Mouse (Mus musculus) kidney, embryonic 14.5 days (tissue): ENCODE results near the gene Tnnc2. TPM values are rescaled to one million over a fixed set of nuclear protein-coding genes. Genes with fewer than 3 reads are reported as not detected.
A peak's percentile ranks its signal among the peaks of the same experiment; 100 is the strongest.

ENCODE experiments used
- ATAC-seq: fragments of 200-750 bp; cut with Nextera tagmentation; 2 replicates; pipeline ENCODE4 v1.8.0; 2017; ENCODE audit warnings: moderate number of reproducible peaks, mild to moderate bottlenecking, moderate TSS enrichment, moderate library complexity; ENCODE audit not compliant: low FRiP score, low TSS enrichment
- H3K27ac ChIP-seq: fragments of 300-500 bp; sonication (generic); 2 replicates; pipeline ENCODE4 v1.5.1; 2014; ENCODE audit warnings: low read depth, mild to moderate bottlenecking, low read length, moderate library complexity, mixed read lengths
- H3K27me3 ChIP-seq: fragments of 300-500 bp; sonication (generic); 2 replicates; pipeline ENCODE4 v1.6.1; 2014; ENCODE audit warnings: mild to moderate bottlenecking, low read length; ENCODE audit not compliant: control insufficient read depth, insufficient read depth
- H3K36me3 ChIP-seq: fragments of 300-500 bp; sonication (generic); 2 replicates; pipeline ENCODE4 v1.6.1; 2014; ENCODE audit warnings: low read length, mixed read lengths; ENCODE audit not compliant: control insufficient read depth, insufficient read depth
- H3K4me1 ChIP-seq: fragments of 300-500 bp; sonication (generic); 2 replicates; pipeline ENCODE4 v1.6.1; 2014; ENCODE audit warnings: low read length, mixed read lengths; ENCODE audit not compliant: control insufficient read depth, insufficient read depth
- H3K4me2 ChIP-seq: fragments of 300-500 bp; sonication (generic); replicated peaks from 2 replicates; pipeline ENCODE4 v1.6.1; 2014; ENCODE audit warnings: low read depth, mild to moderate bottlenecking, low read length
- H3K4me3 ChIP-seq: fragments of 300-500 bp; sonication (generic); 2 replicates; pipeline ENCODE4 v1.5.1; 2014; ENCODE audit warnings: mild to moderate bottlenecking, low read length
- H3K9ac ChIP-seq: fragments of 300-500 bp; sonication (generic); 2 replicates; pipeline ENCODE4 v1.6.1; 2014; ENCODE audit warnings: low read depth, mild to moderate bottlenecking, low read length, moderate library complexity
- H3K9me3 ChIP-seq: fragments of 300-500 bp; sonication (generic); 2 replicates; pipeline ENCODE4 v1.6.1; 2016; ENCODE audit warnings: low read length; ENCODE audit not compliant: control insufficient read depth
- WGBS: fragments of 180-500 bp; shearing (Covaris S2); extraction: QIAGEN DNeasy Blood & Tissue Kit; methylation state at CpG from one replicate; pipeline ENCODE4 v1.1.7; 2014; 5-methylcytosine and 5-hydroxymethylcytosine counted together
- polyA plus RNA-seq: library from polyadenylated mRNA; unstranded; fragments of >200 nt; fragmentation: Nextera tagmentation; extraction: Ambion mirVana; gene quantifications from 2 replicates; pipeline ENCODE4 v1.2.1, GENCODE M21; 2014

Gene Tnnc2
- polyA plus RNA-seq, result 1.8 and 1.9 TPM in 2 replicates

DNA sequence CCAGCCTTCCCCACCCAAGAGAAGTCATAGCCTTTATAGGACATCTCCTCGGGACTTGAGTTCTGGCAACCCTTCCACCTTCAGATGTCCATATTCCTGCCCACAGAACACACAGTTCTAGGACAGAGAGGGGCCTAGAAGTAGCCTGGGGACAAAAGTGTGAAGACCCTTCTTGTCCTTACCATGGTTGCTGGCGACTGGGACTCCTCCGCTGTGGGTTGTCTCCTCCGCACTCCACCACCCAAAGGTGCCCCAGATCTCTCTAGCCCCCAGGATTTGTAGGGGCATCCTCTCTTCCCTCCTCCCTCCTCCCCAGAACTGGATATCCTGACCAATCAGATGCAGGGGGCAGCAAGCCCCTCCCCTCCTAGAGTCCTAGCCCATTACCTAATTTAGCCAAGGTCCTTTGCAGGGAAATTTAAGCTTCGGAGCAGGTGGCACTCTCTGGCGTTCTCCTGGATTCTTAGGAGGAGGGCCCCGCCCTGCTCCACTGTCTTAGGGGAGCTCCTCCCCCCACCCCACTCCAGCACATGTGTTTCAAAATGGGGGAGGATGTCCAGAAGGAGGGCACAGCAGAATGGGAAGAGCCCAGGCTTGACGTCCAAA lies at the start of gene Tnnc2:
Tnnc2 (minus strand) TSS at position 487 of the 606 bp plus-strand sequence.
- whole genome bisulfite sequencing, result 68% methylated on average over 8 of the region's 8 CpGs
- Histone ChIP-seq H3K4me3 (no peak within 1 kb of the TSS), H3K27ac (no peak within 1 kb of the TSS), H3K27me3 (no peaks in the 10 kb centered on the region), H3K36me3 (no peaks in the 10 kb centered on the region), H3K4me2 (no peak within 1 kb of the TSS), H3K9ac (no peak within 1 kb of the TSS), H3K4me1 (peaks cover under 1% of the 10 kb centered on the region; the same call in 1 of the 2 replicates), H3K9me3 (no peaks in the 10 kb centered on the region)
- no peak for ATAC-seq

DNA sequence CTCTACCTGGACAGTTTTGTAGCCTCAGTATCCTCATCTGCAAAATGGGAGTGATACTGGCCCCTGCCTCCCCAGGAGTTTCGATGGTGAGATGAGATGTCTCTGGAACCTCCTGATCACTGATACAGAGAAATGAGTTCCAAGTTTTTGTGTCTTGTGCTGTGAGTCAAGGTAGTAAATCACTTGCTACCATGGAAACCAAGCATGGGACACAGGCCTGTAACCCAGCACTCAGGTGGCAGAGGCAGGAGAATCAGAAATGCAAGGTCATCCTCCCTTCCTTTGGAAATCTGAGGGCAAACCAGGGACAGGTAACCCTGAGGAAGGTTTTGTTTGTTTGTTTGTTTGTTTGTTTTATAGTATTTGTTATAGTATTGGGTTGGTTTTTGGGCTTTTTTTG lies 49.3 kb upstream of the Tnnc2 start:
- Histone ChIP-seq H3K4me3 (no peak overlapping the region), H3K27ac (no peak overlapping the region), H3K4me1 (peaks cover 4% of the 10 kb centered on the region; the same call in 1 of the 2 replicates), H3K36me3 (peaks cover 38% of the 10 kb centered on the region), H3K9ac (no peak overlapping the region), H3K9me3 (no peaks in the 10 kb centered on the region), H3K4me2 (no peak overlapping the region), H3K27me3 (no peaks in the 10 kb centered on the region)
- no peak for ATAC-seq
- WGBS, result 96% methylated on average over 1 of the region's 1 CpGs

GRCm38 (mm10) chr2:164828437-164828836 lies 48.7 kb upstream of the Tnnc2 start, which contains the start of gene Spata25:
Gene Spata25 (minus strand): TSS chr2:164828537.
- Histone ChIP-seq H3K9ac (no peak within 1 kb of the TSS), H3K9me3 (no peaks in the 10 kb centered on the region), H3K27me3 (no peaks in the 10 kb centered on the region), H3K4me3 (no peak within 1 kb of the TSS), H3K27ac (no peak within 1 kb of the TSS), H3K4me1 (peaks cover 10% of the 10 kb centered on the region), H3K36me3 (peaks cover 38% of the 10 kb centered on the region), H3K4me2 (no peak within 1 kb of the TSS)
- no peak for ATAC-seq
- 87% methylated on average over 6 of the region's 6 CpGs for WGBS

- H3K36me3 ChIP-seq, result peaks cover 38% of the 10 kb centered on the region
- H3K9me3 ChIP-seq, result no peaks in the 10 kb centered on the region
- no peaks in the 10 kb centered on the region for H3K27me3 ChIP-seq
- H3K4me1 ChIP-seq, result peaks cover 9% of the 10 kb centered on the region
- 93% methylated on average over 16 of the region's 16 CpGs for WGBS
- no peak overlapping the region for H3K9ac ChIP-seq
- no peak overlapping the region for H3K4me3 ChIP-seq
- H3K27ac ChIP-seq, result no peak overlapping the region
- no peak for ATAC-seq
- no peak overlapping the region for H3K4me2 ChIP-seq
These were observed 47.5 kb upstream of the Tnnc2 start for GRCm38 (mm10) chr2:164827146-164827850.

DNA sequence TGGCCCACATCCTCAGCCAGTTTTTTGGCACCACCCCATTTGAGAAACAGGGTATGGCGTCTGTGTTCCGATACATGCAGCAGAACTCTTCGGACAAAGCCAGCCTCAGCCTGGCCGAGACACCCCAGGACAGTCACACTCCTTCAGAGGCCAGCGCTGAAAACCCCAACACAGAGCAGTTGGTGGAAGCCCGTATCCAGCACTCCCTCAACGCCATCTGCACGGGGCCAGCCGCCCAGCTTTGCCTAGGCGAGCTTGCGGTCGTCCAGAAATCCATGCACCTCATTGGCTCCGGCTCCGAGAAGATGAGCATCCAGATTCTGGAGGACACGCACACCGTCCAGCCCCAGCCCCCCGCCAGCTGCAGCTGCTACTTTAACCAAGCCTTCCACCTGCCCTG lies 45.8 kb upstream of the Tnnc2 start:
- no peak for ATAC-seq
- H3K4me2 ChIP-seq, result no peak overlapping the region
- H3K27me3 ChIP-seq, result no peaks in the 10 kb centered on the region
- 97% methylated on average over 17 of the region's 17 CpGs for WGBS
- no peak overlapping the region for H3K27ac ChIP-seq
- H3K4me1 ChIP-seq, result peaks cover 8% of the 10 kb centered on the region
- H3K9me3 ChIP-seq, result no peaks in the 10 kb centered on the region
- H3K4me3 ChIP-seq, result no peak overlapping the region
- H3K36me3 ChIP-seq, result peaks cover 47% of the 10 kb centered on the region
- H3K9ac ChIP-seq, result no peak overlapping the region

GRCm38 (mm10) chr2:164823969-164824368 lies 44.2 kb upstream of the Tnnc2 start:
- Histone ChIP-seq H3K36me3 (peaks cover 48% of the 10 kb centered on the region), H3K4me3 (peak overlapping the region; percentile 93), H3K9ac (no peak overlapping the region), H3K4me2 (peak overlapping the region; percentile 51; the same call in 1 of the 2 replicates), H3K27me3 (no peaks in the 10 kb centered on the region), H3K9me3 (no peaks in the 10 kb centered on the region), H3K4me1 (peaks cover 8% of the 10 kb centered on the region), H3K27ac (no peak overlapping the region)
- ATAC-seq, result no peak
- 97% methylated on average over 4 of the region's 4 CpGs for WGBS

GRCm38 (mm10) chr2:164823181-164823585 lies 43.4 kb upstream of the Tnnc2 start:
- Histone ChIP-seq H3K27me3 (no peaks in the 10 kb centered on the region), H3K4me3 (peak overlapping the region; percentile 93), H3K9ac (peak overlapping the region; percentile 72), H3K4me2 (peak overlapping the region; percentile 51), H3K9me3 (no peaks in the 10 kb centered on the region), H3K4me1 (peaks cover 8% of the 10 kb centered on the region), H3K36me3 (peaks cover 45% of the 10 kb centered on the region), H3K27ac (peak overlapping the region; percentile 76; the same call in 1 of the 2 replicates)
- WGBS, result 1% methylated on average over 10 of the region's 10 CpGs
- ATAC-seq, result peak; percentile 63

DNA sequence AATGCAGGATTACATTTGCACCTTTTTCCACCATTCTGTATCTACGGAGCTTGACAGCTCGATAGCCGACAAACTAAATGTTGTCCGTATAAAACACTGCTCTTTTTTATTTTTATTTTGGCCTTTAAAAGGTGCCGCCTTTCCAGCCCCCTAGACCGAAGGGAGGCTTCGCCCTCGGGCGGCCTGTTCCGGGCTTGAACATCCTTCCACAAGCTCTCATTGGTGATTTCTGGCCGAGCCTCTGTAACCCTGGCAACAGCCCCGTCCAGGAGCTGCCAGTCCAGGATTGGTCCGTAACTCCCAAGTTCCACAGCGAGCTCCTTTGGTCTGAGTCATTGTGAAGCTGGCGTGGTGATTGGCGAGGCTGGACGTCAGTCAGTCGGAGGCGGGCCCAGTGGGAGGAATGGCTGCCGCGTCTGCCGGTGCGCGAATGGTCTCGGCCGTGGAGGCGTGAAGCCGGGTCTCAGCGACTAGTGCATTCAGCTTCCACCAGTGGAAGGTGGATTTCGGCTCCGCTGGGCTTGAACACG lies 42.9 kb upstream of the Tnnc2 start, which contains the start of gene Zswim1:
Zswim1 (plus strand) TSS at position 51 of the 530 bp plus-strand sequence.
- H3K9me3 ChIP-seq, result no peaks in the 10 kb centered on the region
- H3K27ac ChIP-seq, result peak within 1 kb of the TSS; percentile 76; the same call in 1 of the 2 replicates
- peak within 1 kb of the TSS; percentile 51 for H3K4me2 ChIP-seq
- peaks cover 43% of the 10 kb centered on the region for H3K36me3 ChIP-seq
- H3K4me1 ChIP-seq, result peaks cover 8% of the 10 kb centered on the region
- ATAC-seq, result peak; percentile 99
- under 1% methylated on average over 32 of the region's 32 CpGs for WGBS
- peak within 1 kb of the TSS; percentile 72 for H3K9ac ChIP-seq
- H3K27me3 ChIP-seq, result no peaks in the 10 kb centered on the region
- peak within 1 kb of the TSS; percentile 93 for H3K4me3 ChIP-seq

- Histone ChIP-seq H3K4me2 (no peak overlapping the region), H3K27ac (no peak overlapping the region), H3K36me3 (peaks cover 27% of the 10 kb centered on the region), H3K9me3 (no peaks in the 10 kb centered on the region), H3K4me3 (no peak overlapping the region), H3K27me3 (no peaks in the 10 kb centered on the region), H3K4me1 (peaks cover 12% of the 10 kb centered on the region), H3K9ac (no peak overlapping the region)
- no peak for ATAC-seq
- WGBS, result 80% methylated on average over 6 of the region's 6 CpGs
These were observed 41.3 kb upstream of the Tnnc2 start for GRCm38 (mm10) chr2:164821060-164821459.
